Comparison of ENCODE assay signal across 8 mouse cellular contexts in the genomic region with DNA sequence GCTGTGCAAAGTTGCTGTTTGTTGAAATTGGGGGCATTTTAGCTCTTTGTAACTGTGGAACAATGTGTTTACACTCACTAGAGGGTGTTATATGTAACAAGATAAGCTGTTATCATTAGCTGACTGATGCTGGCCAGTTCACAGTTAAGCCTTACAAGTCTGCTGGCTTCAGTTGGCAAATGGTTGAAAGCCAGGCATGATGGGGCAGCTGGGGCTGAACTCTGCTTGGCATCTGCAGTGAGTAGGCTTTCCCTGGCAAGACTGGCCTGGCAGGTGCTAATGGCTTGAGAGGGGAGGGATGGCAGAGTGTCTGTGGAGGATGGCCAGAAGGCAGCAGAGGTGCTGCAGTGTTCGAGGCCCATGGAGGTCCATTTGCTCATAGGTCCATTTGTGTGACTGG. TPM values are rescaled to one million over a fixed set of nuclear protein-coding genes. Genes with fewer than 3 reads are reported as not detected.
DNase-seq lines count a peak whose midpoint lies in the region; ATAC-seq and TF ChIP-seq lines count a peak whose summit lies in the region.

No protein-coding gene starts in this region.

- no peak for TF ChIP-seq CTCF in C2C12 (IDR thresholded peaks at IDR 0.05; ENCODE audit: control insufficient read depth, insufficient read depth, insufficient read length)
- TF ChIP-seq CTCF in heart, postnatal 0 days (IDR thresholded peaks at IDR 0.05; ENCODE audit: low read depth) = no peak

- H3ac ChIP-seq in C2C12 (ENCODE audit: control insufficient read depth, insufficient read length, low read depth) = no peak overlapping the region

- peak overlapping the region; percentile 35 for H3K4me2 ChIP-seq in embryonic facial prominence, embryonic 14.5 days (ENCODE audit: low read depth, low read length)
- H3K4me2 ChIP-seq in heart, postnatal 0 days (ENCODE audit: low read depth, low read length) = peak overlapping the region; percentile 43
- peak overlapping the region; percentile 31 for H3K4me2 ChIP-seq in limb, embryonic 15.5 days

- no peaks in the 10 kb centered on the region for H3K9me3 ChIP-seq in embryonic facial prominence, embryonic 14.5 days (ENCODE audit: control insufficient read depth, low read length)
- no peaks in the 10 kb centered on the region for H3K9me3 ChIP-seq in heart, postnatal 0 days (replicated peaks; ENCODE audit: control insufficient read depth, low read length)
- no peaks in the 10 kb centered on the region for H3K9me3 ChIP-seq in limb, embryonic 15.5 days

- no peak overlapping the region for H3K4me3 ChIP-seq in C2C12 (ENCODE audit: insufficient read depth, poor library complexity, severe bottlenecking)
- no peak overlapping the region for H3K4me3 ChIP-seq in embryonic facial prominence, embryonic 14.5 days (ENCODE audit: low read depth, low read length)
- no peak overlapping the region for H3K4me3 ChIP-seq in heart, postnatal 0 days (ENCODE audit: low read depth, low read length)
- H3K4me3 ChIP-seq in limb, embryonic 15.5 days = peak overlapping the region; percentile 14; the same call in 1 of the 2 replicates

- peak overlapping the region; percentile 19; the same call in 1 of the 2 replicates for H3K9ac ChIP-seq in embryonic facial prominence, embryonic 14.5 days (ENCODE audit: low read depth, low read length)
- no peak overlapping the region for H3K9ac ChIP-seq in heart, postnatal 0 days (replicated peaks; ENCODE audit: low read depth, low read length)
- H3K9ac ChIP-seq in limb, embryonic 15.5 days = no peak overlapping the region

- peaks cover 22% of the 10 kb centered on the region for H3K79me2 ChIP-seq in C2C12 (ENCODE audit: control insufficient read depth, insufficient read depth)

- ATAC-seq in frontal cortex, adult (ENCODE audit: low TSS enrichment) = 0 out of 2 replicates have a peak, but pooled peaks have one; percentile 27
- no peak for ATAC-seq in embryonic facial prominence, embryonic 14.5 days (ENCODE audit: low read depth)
- no peak for ATAC-seq in heart, postnatal 0 days (ENCODE audit: insufficient read depth, low read depth)
- ATAC-seq in limb, embryonic 15.5 days (ENCODE audit: insufficient number of reproducible peaks, low FRiP score, low TSS enrichment, low read depth) = no peak
- no peak for ATAC-seq in CD4-positive, CD25-positive, alpha-beta regulatory T cell, adult 4 months

- no peak for DNase-seq in frontal cortex, postnatal 36 days (ENCODE audit: low spot score in 2 of 2)
- DNase-seq in embryonic facial prominence, embryonic 14.5 days (ENCODE audit: low spot score) = no peak
- DNase-seq in heart, postnatal 0 days (ENCODE audit: low spot score) = no peak
- no peak for DNase-seq in urinary bladder, postnatal 10 days (ENCODE audit: low spot score)

- peaks cover 8% of the 10 kb centered on the region for H3K79me3 ChIP-seq in C2C12 (ENCODE audit: low read depth)

- no peaks in the 10 kb centered on the region for H3K27me3 ChIP-seq in C2C12 (ENCODE audit: control insufficient read depth, insufficient read depth, insufficient read length)
- no peaks in the 10 kb centered on the region for H3K27me3 ChIP-seq in embryonic facial prominence, embryonic 14.5 days (replicated peaks; ENCODE audit: control insufficient read depth, insufficient read depth, low read length)
- H3K27me3 ChIP-seq in heart, postnatal 0 days (ENCODE audit: control insufficient read depth, insufficient read depth, low read length) = no peaks in the 10 kb centered on the region
- H3K27me3 ChIP-seq in limb, embryonic 15.5 days = 0 out of 2 replicates have a peak, but pooled peaks cover 4% of the 10 kb centered on the region

- WGBS in embryonic facial prominence, embryonic 14.5 days = 65% methylated on average over 1 of the region's 1 CpGs
- 44% methylated on average over 1 of the region's 1 CpGs for WGBS in heart, postnatal 0 days
- 54% methylated on average over 1 of the region's 1 CpGs for whole genome bisulfite sequencing in limb, embryonic 15.5 days

- peak overlapping the region; percentile 70; the same call in 1 of the 2 replicates for H3K27ac ChIP-seq in embryonic facial prominence, embryonic 14.5 days (replicated peaks; ENCODE audit: low read depth, low read length)
- H3K27ac ChIP-seq in heart, postnatal 0 days (ENCODE audit: low read depth) = peak overlapping the region; percentile 54
- H3K27ac ChIP-seq in limb, embryonic 15.5 days = peak overlapping the region; percentile 84

- no peaks in the 10 kb centered on the region for H3K36me3 ChIP-seq in C2C12 (ENCODE audit: control insufficient read depth, insufficient read depth)
- H3K36me3 ChIP-seq in embryonic facial prominence, embryonic 14.5 days (ENCODE audit: control insufficient read depth, insufficient read depth, low read length) = no peaks in the 10 kb centered on the region
- peaks cover 5% of the 10 kb centered on the region; the same call in 1 of the 2 replicates for H3K36me3 ChIP-seq in heart, postnatal 0 days (replicated peaks; ENCODE audit: control insufficient read depth, insufficient read depth, low read length)
- H3K36me3 ChIP-seq in limb, embryonic 15.5 days = no peaks in the 10 kb centered on the region

- TF ChIP-seq EP300 in heart, postnatal 0 days (IDR thresholded peaks at IDR 0.05; ENCODE audit: low read depth) = no peak

- H3K4me1 ChIP-seq in embryonic facial prominence, embryonic 14.5 days (ENCODE audit: control insufficient read depth, insufficient read depth, low read length) = peaks cover 24% of the 10 kb centered on the region
- H3K4me1 ChIP-seq in heart, postnatal 0 days (ENCODE audit: control insufficient read depth, insufficient read depth) = peaks cover 30% of the 10 kb centered on the region
- H3K4me1 ChIP-seq in limb, embryonic 15.5 days = peaks cover 30% of the 10 kb centered on the region

TF ChIP-seq in C2C12, 6 proteins besides CTCF, POLR2A, EP300 and RAD21:
- TF ChIP-seq CEBPB (IDR thresholded peaks at IDR 0.05; ENCODE audit: low read depth) = no peak
- TF ChIP-seq MYOD1 (IDR thresholded peaks at IDR 0.05; ENCODE audit: control insufficient read depth, insufficient read length, low read depth) = peak; percentile 50

RNA-seq across cellular contexts. Expression of a gene that starts 6.1 kb away (rescaled TPM):
- 4.5 TPM for polyA plus RNA-seq in C2C12 (2012; fragmentation: generic; extraction: Trizol)
- polyA plus RNA-seq in embryonic facial prominence, embryonic 14.5 days (2014; fragmentation: Nextera tagmentation; extraction: Ambion mirVana) = 7.0 and 7.8 TPM in 2 replicates
- total RNA-seq in heart, postnatal 0 days (2014; rRNA removed; ENCODE audit: low replicate concordance) = 12.2 and 19.7 TPM in 2 replicates
- 12.8 and 15.6 TPM in 2 replicates for polyA plus RNA-seq in heart, postnatal 0 days (2015; fragmentation: Nextera tagmentation; extraction: Ambion mirVana)
- 13.9 and 15.0 TPM in 2 replicates for polyA plus RNA-seq in limb, embryonic 15.5 days (2015; fragmentation: Nextera tagmentation; extraction: Ambion mirVana)
- 1 to 10 TPM; 2.9 to 4.5 TPM for polyA plus RNA-seq in CD4-positive, CD25-positive, alpha-beta regulatory T cell, adult 4 months (2017; shearing (Covaris generic))
